Mouse (Mus musculus): ENCODE results near the gene Hist1h3d. TPM values are rescaled to one million over a fixed set of nuclear protein-coding genes. Genes with fewer than 3 reads are reported as not detected.
"Not testable (repeated sequence)": the region's sequence is repeated elsewhere in the genome, so short reads cannot be mapped to it uniquely, and the experiment has no call there.

Hist1h3d gene
- total and polyA plus RNA-seq, 3 experiments = 3.7 to 6.5 (median 3.7) TPM

- not testable (repeated sequence) for DNase-seq
Observed at GRCm38 (mm10) chr13:23542225-23542980, 33.2 kb upstream of the Hist1h3d start.

- peak; percentile 84 for DNase-seq
Observed at GRCm38 (mm10) chr13:23542999-23543607, 32.5 kb upstream of the Hist1h3d start, which contains the start of gene Hist1h2bh. Gene Hist1h2bh, minus strand, starts transcription at chr13:23543392.

- peak; percentile 86 for DNase-seq
Observed at GRCm38 (mm10) chr13:23543965-23544786, 31.4 kb upstream of the Hist1h3d start, which contains the start of gene Hist1h3f. Gene Hist1h3f, plus strand, starts transcription at chr13:23544052.

- peak; percentile 47 for DNase-seq
Observed at GRCm38 (mm10) chr13:23544787-23545120, 30.8 kb upstream of the Hist1h3d start.

GRCm38 (mm10) chr13:23546694-23547093 is 28.9 kb upstream of the Hist1h3d start:
- DNase-seq = no peak

- DNase-seq = no peak
Observed at GRCm38 (mm10) chr13:23550761-23551145, 24.8 kb upstream of the Hist1h3d start.

- DNase-seq = peak; percentile 89
Observed at GRCm38 (mm10) chr13:23551146-23551834, 24.3 kb upstream of the Hist1h3d start, which contains the start of gene Hist1h4f. Gene Hist1h4f, minus strand, starts transcription at chr13:23551648.

GRCm38 (mm10) chr13:23551931-23552914 is 23.3 kb upstream of the Hist1h3d start:
- DNase-seq = no peak

GRCm38 (mm10) chr13:23552962-23553361 is 22.6 kb upstream of the Hist1h3d start, which contains the start of gene Hist1h1d:
Gene Hist1h1d, plus strand, starts transcription at chr13:23553262.
- DNase-seq = no peak

GRCm38 (mm10) chr13:23554393-23554792 is 21.2 kb upstream of the Hist1h3d start:
- DNase-seq = no peak

- peak; percentile 83 for DNase-seq
Observed at GRCm38 (mm10) chr13:23554925-23555838, 20.4 kb upstream of the Hist1h3d start.

- DNase-seq = peak; percentile 84
Observed at GRCm38 (mm10) chr13:23555839-23556416, 19.6 kb upstream of the Hist1h3d start.

- DNase-seq = no peak
Observed at GRCm38 (mm10) chr13:23556906-23557305, 18.7 kb upstream of the Hist1h3d start.

GRCm38 (mm10) chr13:23560699-23561098 is 14.9 kb upstream of the Hist1h3d start:
- DNase-seq = not testable (repeated sequence)

GRCm38 (mm10) chr13:23561531-23561882 is 14.1 kb upstream of the Hist1h3d start:
- not testable (repeated sequence) for DNase-seq

GRCm38 (mm10) chr13:23561883-23562659 is 13.5 kb upstream of the Hist1h3d start, which contains the start of gene Hist1h3e:
Gene Hist1h3e, minus strand, starts transcription at chr13:23562369.
- DNase-seq = peak; percentile 94

GRCm38 (mm10) chr13:23562699-23563462 is 12.7 kb upstream of the Hist1h3d start:
- DNase-seq = peak; percentile 41
